Mouse (Mus musculus): Measurements from ENCODE around the gene Dld.

DNA sequence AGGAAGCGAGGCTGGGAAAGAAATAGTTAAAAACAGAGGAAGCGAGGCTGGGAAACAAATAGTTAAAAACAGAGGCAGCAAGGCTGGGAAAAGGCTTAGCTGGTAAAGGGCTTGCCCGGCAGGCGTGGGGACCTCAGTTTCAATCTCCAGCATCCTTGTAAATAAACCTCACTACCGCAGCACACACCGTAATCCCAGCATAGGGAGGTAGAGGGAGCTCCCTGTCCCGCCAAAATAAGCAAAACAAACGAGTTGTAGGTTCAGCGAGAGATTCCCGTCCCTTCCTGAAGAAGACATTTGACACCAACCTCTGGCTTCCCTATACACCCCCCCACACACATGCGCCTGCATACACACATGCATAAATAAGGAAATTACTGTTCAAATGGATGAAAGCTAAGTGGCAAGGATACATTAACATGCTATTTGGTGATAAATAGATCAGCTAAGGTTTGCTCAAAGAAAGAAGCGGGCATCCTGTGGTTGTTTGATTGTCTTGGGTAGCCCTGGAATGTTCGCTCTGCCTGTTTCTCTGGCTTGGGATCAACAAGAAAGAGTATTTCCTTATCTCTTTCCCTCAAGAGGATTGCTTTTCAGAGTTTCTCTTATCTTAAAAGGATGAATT is 25.2 kb upstream of the Dld start:
- TF ChIP-seq RCOR1 (conservative IDR thresholded peaks at IDR 0.05; ENCODE audit: low read depth, low read length), result no peak
- TF ChIP-seq MXI1 (IDR thresholded peaks at IDR 0.05; ENCODE audit: low read depth, low read length), result no peak
- peak in 1 of 2 experiments; percentile 18; a peak in 1 of 4 replicates for TF ChIP-seq CTCF (conservative IDR thresholded peaks at IDR 0.05 in 1 of 2, IDR thresholded peaks at IDR 0.05 in 1 of 2; ENCODE audit: low read depth in 2 of 2, low read length in 2 of 2)
- TF ChIP-seq ZC3H11A (IDR thresholded peaks at IDR 0.05; ENCODE audit: low read depth, low read length), result no peak
- TF ChIP-seq KAT2A (IDR thresholded peaks at IDR 0.05; ENCODE audit: insufficient replicate concordance, low read length), result no peak
- no peak for TF ChIP-seq ZMIZ1 (IDR thresholded peaks at IDR 0.05; ENCODE audit: low read depth, low read length)
- no peak for TF ChIP-seq BHLHE40 (IDR thresholded peaks at IDR 0.05; ENCODE audit: low read depth, low read length)
- no peak for TF ChIP-seq POLR2A (IDR thresholded peaks at IDR 0.05; ENCODE audit: low read depth, low read length)
- no peak for TF ChIP-seq MAZ (IDR thresholded peaks at IDR 0.05; ENCODE audit: low read depth, low read length)
- no peak for TF ChIP-seq ETS1 (conservative IDR thresholded peaks at IDR 0.05; ENCODE audit: low read depth, low read length)
- no peak for TF ChIP-seq E2F4 (IDR thresholded peaks at IDR 0.05; ENCODE audit: insufficient replicate concordance, low read depth, low read length)
- TF ChIP-seq POLR2AphosphoS2 (IDR thresholded peaks at IDR 0.05; ENCODE audit: low read depth, low read length), result no peak

Data from CH12.LX (cell line).